Mouse (Mus musculus): ENCODE results near the gene Etv3.
"Not testable (repeated sequence)": the region's sequence is repeated elsewhere in the genome, so short reads cannot be mapped to it uniquely, and the experiment has no call there.

The Etv3 gene

GRCm38 (mm10) chr3:87525043-87525836 is at the start of gene Etv3:
Gene Etv3 (plus strand): TSS chr3:87525407.
- DNase-seq, result peak; percentile 86

DNA sequence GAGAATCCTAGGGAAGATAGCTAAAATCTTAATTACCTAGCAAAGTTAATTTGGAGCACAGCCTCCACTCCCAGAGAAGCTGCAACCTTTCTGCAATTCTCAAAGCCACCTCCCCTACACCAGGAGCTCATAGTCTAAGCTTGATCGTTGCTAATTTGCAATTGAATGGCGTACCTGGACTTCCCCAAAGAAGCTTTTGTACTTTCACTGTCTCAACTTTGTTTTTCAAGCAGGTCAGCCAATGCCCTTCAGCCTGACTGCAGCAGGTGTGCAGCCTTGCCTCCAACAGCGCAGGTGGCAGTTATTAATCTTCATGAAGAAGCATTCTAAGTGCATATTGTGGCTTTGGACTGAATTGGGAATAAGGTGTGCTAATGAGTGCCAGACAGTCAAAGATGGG is 47.3 kb upstream of the Etv3 start:
- DNase-seq, result not testable (repeated sequence)

- not testable (repeated sequence) for DNase-seq
These were observed 46.6 kb upstream of the Etv3 start for GRCm38 (mm10) chr3:87478596-87478995.

DNA sequence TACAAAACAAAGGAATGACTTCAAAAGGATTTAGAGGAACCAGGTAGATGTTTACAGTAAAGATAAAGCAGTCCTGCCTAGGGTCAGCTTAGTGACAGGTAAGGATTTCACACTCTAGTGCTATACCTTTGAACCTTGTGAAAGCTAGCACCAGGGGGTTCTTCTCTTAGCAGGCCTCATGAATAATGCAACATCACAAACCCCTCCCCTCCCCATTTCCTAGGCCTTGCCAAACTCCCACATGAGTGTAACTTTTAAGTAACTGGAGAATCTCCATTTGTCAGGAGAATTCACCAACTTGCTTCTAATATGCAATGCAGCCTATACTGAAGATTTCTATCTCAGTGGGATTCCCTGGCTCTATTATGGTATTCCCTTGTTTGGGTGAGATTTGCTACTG is 46.0 kb upstream of the Etv3 start:
- DNase-seq, result not testable (repeated sequence)

- no peak for DNase-seq
These were observed 37.8 kb upstream of the Etv3 start for GRCm38 (mm10) chr3:87487392-87487791.

GRCm38 (mm10) chr3:87487911-87488310 is 37.3 kb upstream of the Etv3 start:
- peak in 1 of 2 experiments; percentile 5 for DNase-seq

- DNase-seq, result no peak
These were observed 26.9 kb upstream of the Etv3 start for GRCm38 (mm10) chr3:87498266-87498665.

- DNase-seq, result peak; percentile 53 to 75
These were observed 26.1 kb upstream of the Etv3 start for GRCm38 (mm10) chr3:87499072-87499471.

GRCm38 (mm10) chr3:87500088-87501055 is 24.8 kb upstream of the Etv3 start:
- peak; percentile 59 to 63 for DNase-seq

- no peak for DNase-seq
These were observed 24.1 kb upstream of the Etv3 start for GRCm38 (mm10) chr3:87501151-87501550.

DNA sequence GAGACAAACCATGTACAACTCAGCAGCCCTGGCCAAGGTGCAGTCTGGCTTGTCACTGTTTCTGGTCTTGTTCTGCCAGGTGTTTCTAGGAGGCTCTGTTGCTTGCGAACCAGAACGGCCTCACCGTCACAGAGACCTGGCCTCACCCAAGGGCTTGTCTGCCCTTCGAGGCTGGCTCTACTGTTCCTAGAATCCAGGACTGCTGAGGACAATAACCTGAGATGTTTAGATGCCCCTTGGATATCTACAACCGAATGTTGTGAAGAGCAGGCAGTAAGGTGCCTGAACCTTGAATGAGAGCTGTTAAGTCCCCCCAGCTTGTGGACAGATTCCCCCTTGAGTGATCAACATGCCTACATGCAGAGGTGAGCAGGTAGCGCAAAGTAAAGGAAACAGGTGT is 22.4 kb upstream of the Etv3 start:
- DNase-seq, result no peak

DNA sequence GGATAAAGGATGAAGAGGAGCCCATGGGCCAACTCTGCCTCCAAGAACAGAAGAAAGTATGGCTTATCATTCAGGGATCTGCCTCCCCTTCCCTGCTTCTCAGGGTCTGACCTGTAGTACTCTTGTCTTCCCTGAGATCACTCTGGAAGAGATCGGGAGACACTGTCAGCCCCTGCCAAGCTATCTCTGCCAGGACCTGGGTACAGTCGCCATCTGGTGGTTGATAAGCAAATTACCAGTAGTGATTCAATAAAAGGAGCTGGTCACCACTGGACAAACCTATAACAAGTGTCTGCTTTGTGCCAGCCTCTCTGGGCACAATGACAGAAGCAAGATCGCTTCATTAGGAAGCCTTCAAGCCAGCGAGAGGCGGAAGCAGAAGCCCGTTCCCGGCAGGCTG is 20.9 kb upstream of the Etv3 start:
- no peak for DNase-seq

DNA sequence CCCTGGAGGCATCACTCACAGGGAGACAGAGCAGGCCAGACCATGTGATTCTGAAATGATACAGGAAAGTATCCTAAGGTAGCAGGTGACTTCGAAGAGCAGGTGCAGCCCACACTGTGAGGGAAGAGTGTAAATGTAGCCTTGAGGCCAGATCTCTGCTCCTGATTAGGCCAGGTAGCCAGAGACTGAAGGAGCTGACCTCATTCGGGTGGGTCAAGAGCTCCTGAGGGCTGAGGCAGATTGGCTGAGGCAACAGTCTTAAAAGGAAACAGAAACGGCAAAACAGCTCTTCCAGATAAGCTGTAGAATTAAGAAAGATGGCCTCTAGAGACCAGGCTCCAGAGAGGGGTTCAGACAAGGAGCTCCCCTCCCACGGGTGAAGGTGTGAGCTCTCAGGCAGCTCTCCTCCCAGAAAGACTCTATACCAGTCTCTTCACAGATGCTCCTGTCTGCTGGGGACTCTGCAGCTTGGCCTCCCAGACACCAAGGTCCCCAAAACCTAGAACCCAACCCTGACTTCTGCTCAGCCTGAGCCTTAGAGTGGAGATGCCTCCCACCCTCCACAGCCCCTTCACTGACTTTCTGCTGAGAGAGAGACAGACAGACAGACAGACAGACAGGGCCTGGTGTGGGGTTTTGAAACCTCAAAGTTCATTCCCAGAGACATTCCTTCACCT is 20.3 kb upstream of the Etv3 start:
- DNase-seq, result no peak

GRCm38 (mm10) chr3:87506456-87507416 is 18.5 kb upstream of the Etv3 start:
- peak; percentile 57 for DNase-seq

DNA sequence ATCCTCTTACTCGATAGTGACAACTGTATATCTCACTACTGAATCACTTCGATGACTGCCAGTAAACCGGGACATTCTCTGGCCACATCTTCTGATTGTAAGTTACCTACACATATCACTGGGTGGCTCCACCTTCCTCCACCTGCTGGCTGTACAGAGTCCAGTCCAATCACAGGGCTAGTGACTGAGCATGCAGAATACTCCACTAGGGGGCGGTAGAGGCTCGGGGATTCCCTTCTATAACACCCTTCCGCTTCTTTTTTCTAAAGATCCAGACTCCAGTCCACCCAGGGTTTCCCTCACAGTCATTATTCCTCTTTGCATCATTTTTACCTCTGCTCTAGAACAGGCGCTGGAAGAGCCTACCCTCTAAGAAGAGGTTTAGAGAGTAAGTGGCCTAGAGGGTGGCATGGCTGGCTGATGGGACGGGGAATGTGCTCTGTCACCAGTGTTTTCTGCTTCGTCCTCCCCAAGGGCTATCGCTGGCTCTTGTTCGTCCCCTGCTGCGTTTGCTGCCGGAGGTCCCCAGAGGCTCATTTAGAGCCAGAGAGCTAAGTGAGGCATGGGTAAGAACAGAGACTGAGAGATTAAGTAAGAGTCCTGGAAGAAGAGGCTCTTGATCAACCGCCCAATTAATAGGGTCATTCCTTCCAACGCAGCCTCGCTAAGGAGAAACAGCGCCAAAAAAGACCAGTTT is 16.9 kb upstream of the Etv3 start:
- DNase-seq, result peak; percentile 72 to 89

DNA sequence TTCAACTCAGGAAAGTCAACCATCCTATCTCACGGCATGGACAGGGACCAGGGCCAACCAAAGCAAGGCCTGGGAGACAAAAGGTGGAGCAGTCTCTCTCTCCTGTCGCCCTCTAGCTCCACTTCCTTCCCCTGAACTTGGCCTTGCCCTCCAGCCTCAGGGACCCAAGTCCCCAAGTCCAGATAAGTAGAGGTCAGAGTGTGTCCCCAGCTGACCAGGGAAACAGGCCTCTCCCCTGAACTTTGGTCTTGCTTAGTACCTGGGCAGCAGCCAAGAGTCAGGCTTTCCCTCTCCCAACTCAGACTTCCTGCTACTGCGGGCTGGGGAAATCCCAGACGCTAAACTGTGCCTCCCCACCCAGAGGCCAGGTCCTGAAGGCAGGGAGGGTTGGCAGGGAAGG is 16.1 kb upstream of the Etv3 start:
- DNase-seq, result no peak

GRCm38 (mm10) chr3:87510832-87511231 is 14.4 kb upstream of the Etv3 start:
- no peak for DNase-seq

DNA sequence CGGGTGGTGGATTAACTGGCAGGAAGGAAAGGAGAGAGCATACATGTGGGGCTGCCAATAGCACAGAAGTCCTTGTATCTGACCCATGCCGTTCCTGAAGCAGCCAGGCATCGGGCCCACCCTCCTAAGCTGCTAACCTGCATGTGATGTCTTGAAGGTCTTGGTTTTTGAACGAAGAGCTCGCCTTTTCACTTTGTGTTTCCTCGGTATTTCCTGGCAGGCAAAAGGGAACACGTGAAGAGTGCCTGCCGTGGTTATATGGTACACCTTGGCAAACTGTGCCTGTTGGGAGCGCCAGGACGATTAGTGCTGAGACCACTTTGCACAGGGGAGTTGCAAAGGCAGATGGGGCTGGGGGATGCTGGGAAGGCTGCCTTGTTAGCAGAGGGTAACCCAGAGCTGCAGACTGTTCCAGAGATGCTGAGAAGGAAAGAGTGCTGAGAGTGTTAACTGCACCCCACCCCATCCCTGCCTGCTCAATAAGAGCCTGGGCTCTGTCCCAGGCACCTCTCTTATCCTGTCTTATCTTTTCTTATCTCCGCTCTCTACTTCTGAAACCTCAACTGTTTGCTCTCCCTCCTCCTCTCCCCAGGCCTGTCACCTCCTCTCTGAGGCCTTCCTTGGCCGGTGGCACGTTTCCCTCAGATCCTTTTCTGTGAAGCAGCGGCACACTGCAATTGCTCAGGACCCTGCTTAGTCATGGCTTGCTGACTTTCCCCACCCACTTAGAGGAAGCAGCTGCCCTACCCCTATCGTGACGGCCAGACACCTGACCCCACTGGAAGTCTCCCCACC is 13.0 kb upstream of the Etv3 start:
- DNase-seq, result no peak

DNA sequence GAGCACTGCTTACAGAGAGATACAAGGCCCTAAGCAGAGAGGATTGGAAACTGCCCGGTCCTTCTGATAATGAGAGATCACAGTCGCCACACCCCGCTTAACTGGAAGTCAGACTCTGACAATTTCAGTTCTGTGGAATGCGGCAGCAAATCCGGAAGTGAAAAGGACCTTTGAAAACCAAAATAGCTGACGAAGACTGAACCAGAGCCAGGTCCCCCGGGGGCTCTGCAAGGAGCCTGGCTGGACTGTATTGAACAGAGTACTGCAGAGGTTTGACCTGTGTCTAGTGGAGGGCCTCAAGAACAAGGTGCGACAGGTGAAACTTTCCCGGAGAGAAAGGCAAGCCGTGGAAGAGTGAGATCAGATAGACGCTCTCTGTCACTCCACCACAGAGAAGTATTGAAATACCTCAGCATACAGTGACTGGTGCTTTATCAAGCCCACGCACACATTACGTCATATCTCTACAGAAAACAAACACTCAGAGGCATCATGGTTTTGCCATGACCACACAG is 9.6 kb upstream of the Etv3 start:
- no peak for DNase-seq

GRCm38 (mm10) chr3:87518425-87518824 is 6.8 kb upstream of the Etv3 start:
- no peak for DNase-seq

Data from spleen, adult 18-20 months (tissue).